Mouse (Mus musculus) brown adipose tissue, adult 24 weeks (tissue): ENCODE results near the gene Dnah2. TPM values are rescaled to one million over a fixed set of nuclear protein-coding genes. Genes with fewer than 3 reads are reported as not detected.

ENCODE experiments used
- H3K27ac ChIP-seq: fragments of 200-500 bp; replicated peaks from 2 replicates; pipeline ENCODE4 v1.5.1; 2012; ENCODE audit warnings: low read depth, mild to moderate bottlenecking, low read length
- H3K4me1 ChIP-seq: fragments of 200-500 bp; 2 replicates; pipeline ENCODE4 v1.6.1; 2012; ENCODE audit warnings: low read length, mixed read lengths; ENCODE audit not compliant: control insufficient read depth, insufficient read depth, insufficient read length
- H3K4me3 ChIP-seq: fragments of 200-500 bp; 2 replicates; pipeline ENCODE4 v1.5.1; 2012; ENCODE audit warnings: low read depth, mild to moderate bottlenecking, low read length, moderate library complexity; ENCODE audit not compliant: insufficient read depth
- polyA plus RNA-seq: library from polyadenylated mRNA; stranded (reverse); fragments of >200 nt; gene quantifications from 2 replicates; pipeline ENCODE4 v1.2.4, GENCODE M21; 2012; ENCODE audit not compliant: missing spikeins, insufficient read depth, insufficient read length

The Dnah2 gene
- not detected in 2 replicates for polyA plus RNA-seq

GRCm38 (mm10) chr11:69549060-69549656 lies at the start of gene Dnah2:
Dnah2 (minus strand) TSS chr11:69549110.
- no peak within 1 kb of the TSS for H3K4me3 ChIP-seq
- no peaks in the 10 kb centered on the region; the same call in 1 of the 2 replicates for H3K4me1 ChIP-seq
- H3K27ac ChIP-seq, result no peak within 1 kb of the TSS

GRCm38 (mm10) chr11:69594853-69595252 lies 45.9 kb upstream of the Dnah2 start:
- Histone ChIP-seq H3K4me1 (no peaks in the 10 kb centered on the region), H3K27ac (no peak overlapping the region), H3K4me3 (no peak overlapping the region)

DNA sequence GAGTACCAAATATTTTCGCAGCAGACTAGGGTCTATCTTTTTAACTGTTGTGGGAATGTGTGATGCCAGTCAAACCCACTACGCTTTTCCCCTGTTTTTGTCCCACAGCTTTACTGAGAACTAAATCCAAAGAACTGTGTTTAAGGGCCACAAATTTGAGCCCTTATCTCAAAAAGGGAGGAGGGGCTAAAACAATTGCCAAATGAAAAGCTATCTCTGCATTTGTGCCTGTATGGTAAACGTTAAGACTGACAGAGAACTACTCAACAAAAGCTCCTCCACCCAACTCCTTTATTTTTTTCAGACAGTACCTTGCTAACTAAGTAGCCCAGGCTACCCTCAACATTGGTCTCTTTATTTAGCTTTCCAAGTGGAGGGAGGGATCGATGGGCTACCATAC lies 43.9 kb upstream of the Dnah2 start:
- H3K4me1 ChIP-seq, result no peaks in the 10 kb centered on the region
- no peak overlapping the region for H3K4me3 ChIP-seq
- H3K27ac ChIP-seq, result no peak overlapping the region

GRCm38 (mm10) chr11:69591899-69592637 lies 43.2 kb upstream of the Dnah2 start:
- no peak overlapping the region for H3K4me3 ChIP-seq
- no peaks in the 10 kb centered on the region for H3K4me1 ChIP-seq

DNA sequence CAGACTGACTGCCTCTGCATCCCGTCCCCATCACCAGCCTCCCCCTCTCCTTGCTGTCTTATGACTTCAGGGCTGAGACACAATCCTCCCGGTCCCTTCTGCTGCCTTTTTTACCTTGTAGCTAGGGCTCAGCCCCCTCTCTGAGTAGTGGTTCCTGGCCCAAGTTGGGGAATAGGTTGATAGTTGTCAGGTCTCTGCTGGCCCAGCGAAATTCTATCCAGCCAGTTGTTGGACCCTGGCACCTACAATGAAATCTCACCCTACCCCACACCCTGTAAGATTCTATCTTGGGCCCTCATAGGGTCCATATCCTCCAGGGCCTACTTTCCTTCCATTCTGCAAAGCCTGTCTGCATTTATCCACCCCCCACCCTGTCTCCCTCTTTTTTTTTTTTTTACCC lies 42.5 kb upstream of the Dnah2 start:
- Histone ChIP-seq H3K27ac (no peak overlapping the region), H3K4me1 (no peaks in the 10 kb centered on the region), H3K4me3 (no peak overlapping the region)

More at GRCm38 (mm10) chr11:69591899-69592637, 43.2 kb upstream of the Dnah2 start:
- H3K27ac ChIP-seq, result no peak overlapping the region

- no peak overlapping the region for H3K4me3 ChIP-seq
- no peak overlapping the region for H3K27ac ChIP-seq
- no peaks in the 10 kb centered on the region for H3K4me1 ChIP-seq
These were observed 41.7 kb upstream of the Dnah2 start for GRCm38 (mm10) chr11:69590622-69591021.

DNA sequence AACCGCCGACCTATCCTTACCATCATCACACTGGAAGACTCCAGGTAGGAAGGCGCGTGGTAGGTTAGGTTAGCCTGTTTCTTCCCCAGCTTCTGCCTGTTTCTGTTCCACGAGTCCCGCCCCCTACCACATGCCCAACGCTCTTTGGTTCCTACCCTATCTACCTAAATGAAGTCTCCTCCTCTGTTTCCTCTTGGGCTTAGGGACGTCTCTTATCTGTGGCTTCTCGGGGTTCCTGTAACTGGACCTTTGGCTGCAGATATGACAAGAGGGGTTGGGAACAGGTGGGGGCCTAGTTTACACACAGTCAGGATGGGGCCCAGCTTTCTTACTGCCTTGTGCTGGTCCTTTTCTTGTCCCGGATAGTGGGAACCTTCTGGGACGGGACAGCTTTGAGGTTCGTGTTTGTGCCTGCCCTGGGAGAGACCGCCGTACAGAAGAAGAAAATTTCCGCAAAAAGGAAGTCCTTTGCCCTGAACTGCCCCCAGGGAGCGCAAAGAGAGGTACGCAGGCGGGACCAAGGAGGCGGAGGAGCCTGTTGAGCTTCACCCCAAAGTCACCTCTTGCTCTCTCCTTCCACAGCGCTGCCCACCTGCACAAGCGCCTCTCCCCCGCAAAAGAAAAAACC lies 40.4 kb upstream of the Dnah2 start:
- no peaks in the 10 kb centered on the region for H3K4me1 ChIP-seq
- H3K4me3 ChIP-seq, result no peak overlapping the region
- H3K27ac ChIP-seq, result no peak overlapping the region

- H3K4me1 ChIP-seq, result peaks cover 5% of the 10 kb centered on the region
- H3K4me3 ChIP-seq, result no peak overlapping the region
- H3K27ac ChIP-seq, result no peak overlapping the region
These were observed 36.9 kb upstream of the Dnah2 start for GRCm38 (mm10) chr11:69585718-69586325.

- Histone ChIP-seq H3K4me1 (peaks cover 5% of the 10 kb centered on the region), H3K27ac (no peak overlapping the region), H3K4me3 (no peak overlapping the region)
These were observed 36.0 kb upstream of the Dnah2 start for GRCm38 (mm10) chr11:69584937-69585336.

GRCm38 (mm10) chr11:69584008-69584407 lies 35.1 kb upstream of the Dnah2 start:
- H3K27ac ChIP-seq, result no peak overlapping the region
- H3K4me1 ChIP-seq, result peaks cover 5% of the 10 kb centered on the region
- H3K4me3 ChIP-seq, result no peak overlapping the region

- H3K4me3 ChIP-seq, result 0 out of 2 replicates have a peak overlapping the region, but pooled peaks have one; percentile 2
- H3K27ac ChIP-seq, result peak overlapping the region; percentile 7; the same call in 1 of the 2 replicates
- H3K4me1 ChIP-seq, result peaks cover 5% of the 10 kb centered on the region
These were observed 33.4 kb upstream of the Dnah2 start for GRCm38 (mm10) chr11:69582230-69582805.

DNA sequence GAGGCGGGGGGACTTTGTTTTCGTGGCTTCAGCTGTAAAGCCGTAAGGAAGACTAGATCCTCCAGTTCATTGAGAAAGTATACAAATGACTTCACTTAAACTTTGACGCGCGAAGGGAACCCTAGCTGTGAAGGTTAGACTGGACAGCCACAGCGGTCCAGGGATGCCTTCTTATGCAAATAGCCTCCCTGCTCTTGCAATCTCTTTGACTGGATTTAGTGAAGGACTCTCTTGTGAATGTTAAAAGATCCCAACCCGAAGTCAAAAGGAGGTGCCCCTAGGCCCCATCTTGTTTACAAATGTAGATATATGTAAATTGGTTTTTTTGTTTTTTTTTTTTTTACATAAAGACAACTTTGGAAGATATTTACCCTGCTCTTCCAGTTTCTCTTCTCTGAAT lies 32.9 kb upstream of the Dnah2 start:
- H3K4me1 ChIP-seq, result peaks cover 5% of the 10 kb centered on the region
- peak overlapping the region; percentile 89 for H3K4me3 ChIP-seq
- H3K27ac ChIP-seq, result peak overlapping the region; percentile 51

GRCm38 (mm10) chr11:69581147-69581688 lies 32.3 kb upstream of the Dnah2 start:
- Histone ChIP-seq H3K4me3 (peak overlapping the region; percentile 89), H3K4me1 (peaks cover 5% of the 10 kb centered on the region), H3K27ac (peak overlapping the region; percentile 97)

DNA sequence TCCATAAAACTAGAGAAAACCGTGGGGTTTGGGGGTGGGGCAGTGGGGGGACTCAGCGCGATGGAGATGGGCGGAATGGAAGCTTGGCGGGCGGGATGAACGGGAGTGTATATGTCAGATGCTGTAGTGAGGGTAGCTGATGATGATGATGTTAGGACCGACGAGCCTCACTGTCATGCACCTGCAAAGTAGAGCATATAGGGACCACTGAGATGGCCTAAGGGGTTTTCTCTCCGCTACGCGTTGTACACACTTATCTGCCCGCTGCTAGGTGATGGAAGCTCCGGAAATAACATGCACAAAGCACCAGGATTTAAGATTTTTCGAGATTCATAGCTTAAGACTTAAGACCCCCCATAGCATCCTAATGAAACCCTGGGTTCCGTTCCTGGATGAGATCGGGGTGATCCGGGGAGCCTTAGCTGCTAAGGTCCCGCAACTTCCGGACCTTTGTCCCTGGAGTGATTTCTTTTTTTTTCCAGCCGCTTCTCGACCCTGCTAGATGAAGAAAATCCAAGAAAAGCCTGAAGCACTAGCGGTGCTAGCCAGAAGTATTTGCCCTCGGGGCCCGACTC lies 31.7 kb upstream of the Dnah2 start:
- H3K4me3 ChIP-seq, result peak overlapping the region; percentile 89
- H3K4me1 ChIP-seq, result peaks cover 5% of the 10 kb centered on the region
- peak overlapping the region; percentile 97 for H3K27ac ChIP-seq
